Mouse (Mus musculus) ES-Bruce4 (cell line): ENCODE measurements around the gene Amn. TPM values are rescaled to one million over a fixed set of nuclear protein-coding genes. Genes with fewer than 3 reads are reported as not detected.

ENCODE experiments used
- H3K27ac ChIP-seq: 2 replicates; pipeline ENCODE4 v1.5.1; 2012; ENCODE audit warnings: low read length, inconsistent platforms; ENCODE audit not compliant: insufficient read depth
- H3K27me3 ChIP-seq: 2 replicates; pipeline ENCODE4 v1.6.1; 2012; ENCODE audit warnings: mild to moderate bottlenecking, low read length, inconsistent platforms; ENCODE audit not compliant: control insufficient read depth, poor library complexity, insufficient read depth, severe bottlenecking
- H3K36me3 ChIP-seq: 2 replicates; pipeline ENCODE4 v1.6.1; 2012; ENCODE audit warnings: inconsistent platforms, mild to moderate bottlenecking, low read length, moderate library complexity; ENCODE audit not compliant: control insufficient read depth, poor library complexity, insufficient read depth, severe bottlenecking
- H3K4me1 ChIP-seq: one replicate; pipeline ENCODE4 v1.8.1; 2011; ENCODE audit warnings: low read length; ENCODE audit not compliant: control insufficient read depth, insufficient read depth
- H3K4me3 ChIP-seq: 2 replicates; pipeline ENCODE4 v1.5.1; 2011; ENCODE audit warnings: low read depth, mild to moderate bottlenecking, low read length
- H3K9ac ChIP-seq: 2 replicates; pipeline ENCODE4 v1.6.1; 2012; ENCODE audit warnings: low read depth, mild to moderate bottlenecking, inconsistent platforms; ENCODE audit not compliant: poor library complexity, severe bottlenecking
- H3K9me3 ChIP-seq: replicated peaks from 2 replicates; pipeline ENCODE4 v1.6.1; 2012; ENCODE audit warnings: mild to moderate bottlenecking, low read length, inconsistent platforms; ENCODE audit not compliant: control insufficient read depth, poor library complexity, insufficient read depth, severe bottlenecking
- CTCF ChIP-seq: IDR thresholded peaks from one replicate; pipeline ENCODE4 v1.8.1; 2011; ENCODE audit warnings: low read depth, low read length
- EP300 ChIP-seq: IDR thresholded peaks from 2 replicates; pipeline ENCODE4 v1.6.1; 2011; ENCODE audit warnings: low read depth, low read length; ENCODE audit not compliant: insufficient read depth
- POLR2A ChIP-seq: IDR thresholded peaks from one replicate; pipeline ENCODE4 v1.8.1; 2011; ENCODE audit warnings: low read length; ENCODE audit not compliant: insufficient read depth
- polyA plus RNA-seq: library from polyadenylated mRNA; stranded (reverse); fragments of >200 nt; gene quantifications from 2 replicates; pipeline ENCODE4 v1.2.4, GENCODE M21; 2011; ENCODE audit warnings: low read depth; ENCODE audit not compliant: missing spikeins, insufficient read depth, insufficient read length

Amn gene
- polyA plus RNA-seq, 1 experiment = 1.9 TPM

GRCm38 (mm10) chr12:111276371-111276770, 5.5 kb downstream of the Amn start:
- H3K4me1 ChIP-seq = no peaks in the 10 kb centered on the region
- TF ChIP-seq EP300 = no peak
- TF ChIP-seq POLR2A = no peak
- no peak for TF ChIP-seq CTCF
- H3K9me3 ChIP-seq = no peaks in the 10 kb centered on the region
- no peak overlapping the region for H3K27ac ChIP-seq
- peaks cover 4% of the 10 kb centered on the region for H3K27me3 ChIP-seq
- no peaks in the 10 kb centered on the region for H3K36me3 ChIP-seq
- H3K9ac ChIP-seq = no peak overlapping the region
- H3K4me3 ChIP-seq = no peak overlapping the region

- TF ChIP-seq POLR2A (no peak), EP300 (no peak), CTCF (no peak)
- Histone ChIP-seq H3K4me3 (no peak overlapping the region), H3K27ac (no peak overlapping the region), H3K36me3 (no peaks in the 10 kb centered on the region), H3K9me3 (no peaks in the 10 kb centered on the region), H3K4me1 (no peaks in the 10 kb centered on the region), H3K27me3 (no peaks in the 10 kb centered on the region), H3K9ac (no peak overlapping the region)
Measured at GRCm38 (mm10) chr12:111283573-111283972, 12.7 kb downstream of the Amn start.

GRCm38 (mm10) chr12:111284532-111284931, 13.6 kb downstream of the Amn start:
- Histone ChIP-seq H3K27ac (no peak overlapping the region), H3K9ac (no peak overlapping the region)

GRCm38 (mm10) chr12:111293025-111293424, 22.1 kb downstream of the Amn start:
- no peak overlapping the region for H3K27ac ChIP-seq
- no peak overlapping the region for H3K4me3 ChIP-seq
- H3K9ac ChIP-seq = no peak overlapping the region
- no peaks in the 10 kb centered on the region for H3K27me3 ChIP-seq
- H3K36me3 ChIP-seq = no peaks in the 10 kb centered on the region
- TF ChIP-seq EP300 (no peak), POLR2A (no peak), CTCF (no peak)
- H3K4me1 ChIP-seq = no peaks in the 10 kb centered on the region
- H3K9me3 ChIP-seq = no peaks in the 10 kb centered on the region

More at GRCm38 (mm10) chr12:111284532-111284931, 13.6 kb downstream of the Amn start:
- Histone ChIP-seq H3K4me3 (peak overlapping the region; percentile 55), H3K9me3 (no peaks in the 10 kb centered on the region), H3K27me3 (no peaks in the 10 kb centered on the region), H3K36me3 (no peaks in the 10 kb centered on the region), H3K4me1 (no peaks in the 10 kb centered on the region)
- TF ChIP-seq EP300 (no peak), CTCF (no peak), POLR2A (no peak)

- Histone ChIP-seq H3K9ac (no peak overlapping the region), H3K4me1 (no peaks in the 10 kb centered on the region), H3K27ac (no peak overlapping the region), H3K27me3 (no peaks in the 10 kb centered on the region), H3K36me3 (peaks cover 4% of the 10 kb centered on the region; the same call in 1 of the 2 replicates), H3K4me3 (no peak overlapping the region), H3K9me3 (no peaks in the 10 kb centered on the region)
- TF ChIP-seq POLR2A (no peak), CTCF (no peak), EP300 (no peak)
Measured at GRCm38 (mm10) chr12:111301322-111302017, 30.6 kb downstream of the Amn start.

- no peak for TF ChIP-seq EP300
- TF ChIP-seq CTCF = no peak
- no peak for TF ChIP-seq POLR2A
- Histone ChIP-seq H3K9ac (no peak overlapping the region), H3K4me3 (no peak overlapping the region), H3K27me3 (no peaks in the 10 kb centered on the region), H3K9me3 (no peaks in the 10 kb centered on the region), H3K36me3 (peaks cover 4% of the 10 kb centered on the region; the same call in 1 of the 2 replicates), H3K27ac (no peak overlapping the region), H3K4me1 (no peaks in the 10 kb centered on the region)
Measured at GRCm38 (mm10) chr12:111302018-111302345, 31.1 kb downstream of the Amn start.
